Mouse (Mus musculus): ENCODE measurements around the gene Palm. TPM values are rescaled to one million over a fixed set of nuclear protein-coding genes. Genes with fewer than 3 reads are reported as not detected.

Gene Palm
- polyA plus RNA-seq, 1 experiment from 2014 or later = 67.1 TPM

GRCm38 (mm10) chr10:79856704-79857451, 63.5 kb downstream of the Palm start:
- H3K9me3 ChIP-seq = no peaks in the 10 kb centered on the region
- no peak for ATAC-seq (ENCODE audit: extremely low read depth, insufficient number of reproducible peaks, low FRiP score, low TSS enrichment)
- H3K4me1 ChIP-seq = peaks cover 65% of the 10 kb centered on the region
- H3K4me3 ChIP-seq = peak overlapping the region; percentile 83
- WGBS = 22% methylated on average over 7 of the region's 7 CpGs
- peak overlapping the region; percentile 100 for H3K27ac ChIP-seq (replicated peaks)
- H3K4me2 ChIP-seq = peak overlapping the region; percentile 99
- peaks cover 57% of the 10 kb centered on the region for H3K36me3 ChIP-seq
- peak overlapping the region; percentile 93 for H3K9ac ChIP-seq
- H3K27me3 ChIP-seq (replicated peaks) = no peaks in the 10 kb centered on the region

- peaks cover 62% of the 10 kb centered on the region for H3K36me3 ChIP-seq
- peak overlapping the region; percentile 83 for H3K4me3 ChIP-seq
- H3K4me2 ChIP-seq = peak overlapping the region; percentile 99
- H3K9me3 ChIP-seq = no peaks in the 10 kb centered on the region
- peak overlapping the region; percentile 93 for H3K9ac ChIP-seq
- peaks cover 60% of the 10 kb centered on the region for H3K4me1 ChIP-seq
- H3K27ac ChIP-seq (replicated peaks) = peak overlapping the region; percentile 100
- no peak for ATAC-seq (ENCODE audit: extremely low read depth, insufficient number of reproducible peaks, low FRiP score, low TSS enrichment)
- H3K27me3 ChIP-seq (replicated peaks) = no peaks in the 10 kb centered on the region
- WGBS = 14% methylated on average over 4 of the region's 4 CpGs
These were observed 64.1 kb downstream of the Palm start for GRCm38 (mm10) chr10:79857452-79857811.

GRCm38 (mm10) chr10:79857894-79858293, 64.5 kb downstream of the Palm start:
- H3K4me2 ChIP-seq = peak overlapping the region; percentile 99
- peak overlapping the region; percentile 100 for H3K27ac ChIP-seq (replicated peaks)
- 69% methylated on average over 2 of the region's 2 CpGs for WGBS
- ATAC-seq (ENCODE audit: extremely low read depth, insufficient number of reproducible peaks, low FRiP score, low TSS enrichment) = no peak
- peak overlapping the region; percentile 83 for H3K4me3 ChIP-seq
- H3K36me3 ChIP-seq = peaks cover 67% of the 10 kb centered on the region
- no peaks in the 10 kb centered on the region for H3K9me3 ChIP-seq
- H3K9ac ChIP-seq = peak overlapping the region; percentile 93
- H3K4me1 ChIP-seq = peaks cover 55% of the 10 kb centered on the region
- H3K27me3 ChIP-seq (replicated peaks) = no peaks in the 10 kb centered on the region

- H3K4me2 ChIP-seq = peak overlapping the region; percentile 99
- 36% methylated on average over 17 of the region's 17 CpGs for WGBS
- ATAC-seq (ENCODE audit: extremely low read depth, insufficient number of reproducible peaks, low FRiP score, low TSS enrichment) = no peak
- H3K9ac ChIP-seq = peak overlapping the region; percentile 93
- H3K27ac ChIP-seq (replicated peaks) = peak overlapping the region; percentile 100
- peaks cover 51% of the 10 kb centered on the region for H3K4me1 ChIP-seq
- H3K27me3 ChIP-seq (replicated peaks) = no peaks in the 10 kb centered on the region
- no peaks in the 10 kb centered on the region for H3K9me3 ChIP-seq
- peaks cover 74% of the 10 kb centered on the region for H3K36me3 ChIP-seq
- H3K4me3 ChIP-seq = peak overlapping the region; percentile 83
These were observed 65.2 kb downstream of the Palm start for GRCm38 (mm10) chr10:79858416-79859074.

- no peak overlapping the region for H3K4me3 ChIP-seq
- peak overlapping the region; percentile 100 for H3K27ac ChIP-seq (replicated peaks)
- peaks cover 48% of the 10 kb centered on the region for H3K4me1 ChIP-seq
- peak overlapping the region; percentile 99 for H3K4me2 ChIP-seq
- no peaks in the 10 kb centered on the region for H3K27me3 ChIP-seq (replicated peaks)
- H3K9me3 ChIP-seq = no peaks in the 10 kb centered on the region
- ATAC-seq (ENCODE audit: extremely low read depth, insufficient number of reproducible peaks, low FRiP score, low TSS enrichment) = no peak
- H3K9ac ChIP-seq = 0 out of 2 replicates have a peak overlapping the region, but pooled peaks have one; percentile 93
- 80% methylated on average over 11 of the region's 11 CpGs for WGBS
- H3K36me3 ChIP-seq = peaks cover 79% of the 10 kb centered on the region
These were observed 65.7 kb downstream of the Palm start for GRCm38 (mm10) chr10:79859116-79859515.

GRCm38 (mm10) chr10:79860079-79860911, 66.9 kb downstream of the Palm start:
- no peak overlapping the region for H3K4me2 ChIP-seq
- H3K4me3 ChIP-seq = no peak overlapping the region
- H3K27ac ChIP-seq (replicated peaks) = no peak overlapping the region
- H3K9me3 ChIP-seq = no peaks in the 10 kb centered on the region
- no peak for ATAC-seq (ENCODE audit: extremely low read depth, insufficient number of reproducible peaks, low FRiP score, low TSS enrichment)
- 0 out of 2 replicates have a peak overlapping the region, but pooled peaks have one; percentile 6 for H3K9ac ChIP-seq
- H3K27me3 ChIP-seq (replicated peaks) = no peaks in the 10 kb centered on the region
- WGBS = 91% methylated on average over 26 of the region's 26 CpGs
- peaks cover 90% of the 10 kb centered on the region for H3K36me3 ChIP-seq
- peaks cover 54% of the 10 kb centered on the region for H3K4me1 ChIP-seq

GRCm38 (mm10) chr10:79861230-79862048, 68.1 kb downstream of the Palm start:
- no peak overlapping the region for H3K27ac ChIP-seq (replicated peaks)
- H3K9me3 ChIP-seq = no peaks in the 10 kb centered on the region
- H3K9ac ChIP-seq = no peak overlapping the region
- H3K4me1 ChIP-seq = peaks cover 52% of the 10 kb centered on the region
- no peak overlapping the region for H3K4me3 ChIP-seq
- no peak overlapping the region for H3K4me2 ChIP-seq
- WGBS = 81% methylated on average over 25 of the region's 25 CpGs
- H3K36me3 ChIP-seq = peaks cover 95% of the 10 kb centered on the region
- ATAC-seq (ENCODE audit: extremely low read depth, insufficient number of reproducible peaks, low FRiP score, low TSS enrichment) = no peak
- H3K27me3 ChIP-seq (replicated peaks) = no peaks in the 10 kb centered on the region

GRCm38 (mm10) chr10:79862049-79862788, 68.8 kb downstream of the Palm start:
- Histone ChIP-seq H3K27ac (replicated peaks) (no peak overlapping the region), H3K9ac (no peak overlapping the region), H3K36me3 (peaks cover 88% of the 10 kb centered on the region), H3K4me1 (peaks cover 45% of the 10 kb centered on the region), H3K4me2 (no peak overlapping the region), H3K4me3 (no peak overlapping the region), H3K9me3 (no peaks in the 10 kb centered on the region), H3K27me3 (replicated peaks) (no peaks in the 10 kb centered on the region)
- WGBS = 91% methylated on average over 23 of the region's 23 CpGs
- ATAC-seq (ENCODE audit: extremely low read depth, insufficient number of reproducible peaks, low FRiP score, low TSS enrichment) = no peak

GRCm38 (mm10) chr10:79862925-79863324, 69.6 kb downstream of the Palm start:
- no peak overlapping the region for H3K4me2 ChIP-seq
- no peak overlapping the region for H3K9ac ChIP-seq
- no peaks in the 10 kb centered on the region for H3K27me3 ChIP-seq (replicated peaks)
- no peak for ATAC-seq (ENCODE audit: extremely low read depth, insufficient number of reproducible peaks, low FRiP score, low TSS enrichment)
- H3K27ac ChIP-seq (replicated peaks) = no peak overlapping the region
- WGBS = 69% methylated on average over 10 of the region's 10 CpGs
- peaks cover 38% of the 10 kb centered on the region for H3K4me1 ChIP-seq
- no peaks in the 10 kb centered on the region for H3K9me3 ChIP-seq
- H3K4me3 ChIP-seq = no peak overlapping the region
- peaks cover 81% of the 10 kb centered on the region for H3K36me3 ChIP-seq
